Mouse (Mus musculus) mouse embryonic stem cell (cell line): ENCODE results near the gene Erlin1.

Experiments used
- in situ Hi-C, 2 experiments: fragments of 300-500 bp; cut with MboI; formaldehyde crosslinking; loops; 1 replicate in 1 of 2; 3 replicates in 1 of 2; pipeline ENCODE4 v1.14.3; 2019 to 2020; ENCODE audit warnings: low sequenced_read_pairs in 2 of 2, low pct_unique_long_range_greater_than_20kb in 1 of 2, mixed read lengths in 1 of 2; ENCODE audit not compliant: unreplicated experiment in 1 of 2

The Erlin1 gene

DNA sequence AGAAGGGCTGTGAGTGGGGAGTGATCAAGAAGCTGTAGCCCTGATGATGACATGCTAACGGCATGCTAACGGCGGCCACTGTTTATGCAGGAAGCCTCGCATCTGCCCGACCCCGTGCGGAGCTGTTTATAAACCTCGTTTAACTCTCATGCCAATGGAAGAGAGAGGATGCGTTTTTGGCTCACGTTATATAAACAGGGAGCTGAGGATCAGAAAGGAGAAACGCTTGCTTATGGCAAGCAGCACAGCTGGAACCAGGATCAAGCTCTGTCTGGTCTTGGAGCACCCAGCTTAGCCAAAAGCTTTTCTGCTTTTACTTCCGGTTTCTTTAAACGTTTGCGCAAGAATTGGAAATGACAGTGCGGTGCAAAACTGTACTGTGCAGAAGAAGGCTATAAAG, 60.8 kb downstream of the Erlin1 start:
- in situ Hi-C loops = no loop called here

DNA sequence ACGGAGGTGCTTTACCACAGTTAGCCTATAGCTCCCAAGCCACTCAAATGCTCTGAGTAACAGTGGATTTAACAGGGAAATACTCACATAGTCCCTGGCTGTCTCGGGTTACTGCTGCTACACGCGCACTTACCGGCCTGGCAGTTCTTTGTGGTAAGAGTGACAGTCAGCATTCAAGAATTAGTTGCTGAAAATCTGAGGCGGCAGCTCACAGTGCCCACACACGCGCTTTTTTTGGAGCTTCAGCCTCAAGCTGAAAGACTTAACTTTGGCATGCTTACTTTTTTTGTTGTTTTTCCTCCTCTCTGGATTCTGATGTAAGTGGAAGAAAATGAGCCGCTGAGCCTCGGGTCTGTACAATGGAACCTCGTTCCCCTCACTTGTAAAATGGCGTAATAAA, 62.4 kb downstream of the Erlin1 start:
- in situ Hi-C loops = no loop called here

DNA sequence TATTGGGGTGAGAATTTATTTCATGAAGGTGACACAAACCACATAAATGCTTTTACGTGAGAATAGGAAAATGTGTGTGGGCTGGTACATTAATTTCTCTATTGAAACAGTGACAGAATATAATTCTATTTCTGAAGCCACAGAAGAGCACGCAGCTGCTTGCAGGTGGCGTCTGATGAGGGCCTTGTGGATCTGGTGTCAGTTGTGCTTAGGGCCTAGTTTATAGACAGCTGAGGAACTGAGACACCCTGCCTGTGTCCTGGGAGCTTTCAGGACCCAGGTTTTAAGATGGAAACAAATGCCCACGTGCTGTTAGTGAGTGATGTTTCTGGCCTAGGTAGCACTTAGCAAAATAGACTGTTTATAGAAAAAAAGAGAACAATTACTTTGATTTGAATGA, 64.6 kb downstream of the Erlin1 start:
- in situ Hi-C loops = no loop called here

DNA sequence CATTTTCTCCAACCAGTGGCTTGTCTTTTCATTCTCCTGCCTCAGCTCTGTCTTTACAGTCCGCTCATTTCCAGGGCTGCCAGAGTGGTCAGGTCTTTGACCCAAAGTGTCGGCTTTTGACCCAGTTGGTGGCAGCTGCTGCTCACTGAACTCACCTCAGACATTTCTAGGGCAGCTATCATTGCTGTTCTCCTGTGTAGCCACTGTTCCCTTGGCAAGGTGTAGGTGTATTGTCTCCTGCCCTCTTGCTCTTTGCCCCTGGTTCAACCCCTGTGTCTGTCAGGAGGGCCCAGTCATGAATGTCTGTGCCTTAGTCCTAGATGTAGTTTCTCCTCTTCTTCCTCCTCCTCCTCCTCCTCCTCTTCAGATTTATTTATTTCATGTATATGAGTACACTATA, 65.3 kb downstream of the Erlin1 start:
- in situ Hi-C loops = no loop called here

DNA sequence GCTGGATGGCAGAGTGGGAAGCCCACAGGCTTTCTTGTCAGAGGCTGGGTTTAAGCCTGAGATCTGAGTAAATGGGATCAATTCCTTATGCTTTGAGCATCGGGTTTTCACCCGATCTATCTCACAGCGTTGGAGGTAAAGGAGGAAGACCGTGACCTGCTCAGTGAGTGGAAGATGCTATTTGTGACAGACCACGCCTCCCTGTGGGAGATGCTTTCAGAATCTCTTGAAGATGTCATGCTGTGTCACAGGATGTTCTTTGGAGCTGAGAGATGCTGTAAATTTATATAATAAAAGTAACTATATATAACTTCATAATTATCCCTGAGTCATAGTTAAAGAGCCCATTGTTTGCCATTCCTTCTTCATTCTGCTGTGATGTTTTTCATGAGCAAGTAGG, 68.9 kb downstream of the Erlin1 start:
- in situ Hi-C loops = no loop called here

DNA sequence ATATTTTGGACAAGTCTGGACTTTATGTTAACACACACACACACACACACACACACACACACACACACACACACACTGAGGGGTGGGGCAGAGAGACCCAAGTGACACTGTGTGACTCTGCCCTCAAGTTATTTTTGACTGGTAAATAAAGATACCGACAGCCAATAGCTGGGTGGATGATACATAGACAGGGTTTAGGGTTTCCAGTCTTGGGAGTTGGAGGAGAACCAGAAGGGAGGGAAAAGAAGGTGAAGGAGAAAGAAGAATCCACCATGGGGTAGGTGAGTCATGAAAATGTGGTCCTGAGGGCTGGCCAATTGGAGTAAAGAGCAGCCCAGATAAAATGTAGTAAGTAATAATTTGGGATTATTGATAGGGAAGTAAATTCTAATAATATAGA, 69.5 kb downstream of the Erlin1 start:
- in situ Hi-C loops = no loop called here

DNA sequence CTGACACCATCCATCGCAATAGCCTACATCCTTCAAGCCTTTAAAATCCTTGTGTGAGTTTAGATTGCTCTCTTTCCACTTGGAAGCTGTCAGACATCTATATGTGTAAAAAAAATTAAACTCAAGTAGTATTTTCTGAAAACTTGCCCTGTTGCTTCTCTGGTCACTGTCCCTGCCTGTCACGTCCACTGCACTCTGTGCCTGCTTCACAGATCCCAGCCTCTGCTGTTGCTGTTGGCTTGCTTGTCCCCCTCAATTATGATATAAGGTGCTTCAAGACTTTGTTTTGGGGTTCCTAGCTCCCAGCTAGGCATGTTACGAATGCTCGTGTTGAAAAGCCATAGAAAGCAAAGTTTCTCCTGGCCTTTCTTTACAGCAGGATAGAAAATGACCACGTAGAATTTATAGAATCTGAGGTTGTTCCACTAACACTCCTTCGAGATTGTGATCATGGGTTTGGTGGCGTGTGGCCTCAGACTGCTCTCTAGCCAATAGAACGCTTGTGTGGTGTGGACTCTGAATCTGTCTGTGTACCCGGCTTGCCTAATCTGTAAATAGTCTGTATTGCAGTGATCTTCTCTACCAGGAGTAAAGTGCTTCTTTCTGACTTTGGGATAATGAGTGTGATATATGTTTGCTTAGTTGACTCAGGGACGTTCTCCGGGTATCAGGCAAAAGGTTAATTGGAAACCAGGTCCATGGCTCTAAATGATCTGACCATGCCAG, 70.6 kb downstream of the Erlin1 start:
- in situ Hi-C loops = no loop called here

DNA sequence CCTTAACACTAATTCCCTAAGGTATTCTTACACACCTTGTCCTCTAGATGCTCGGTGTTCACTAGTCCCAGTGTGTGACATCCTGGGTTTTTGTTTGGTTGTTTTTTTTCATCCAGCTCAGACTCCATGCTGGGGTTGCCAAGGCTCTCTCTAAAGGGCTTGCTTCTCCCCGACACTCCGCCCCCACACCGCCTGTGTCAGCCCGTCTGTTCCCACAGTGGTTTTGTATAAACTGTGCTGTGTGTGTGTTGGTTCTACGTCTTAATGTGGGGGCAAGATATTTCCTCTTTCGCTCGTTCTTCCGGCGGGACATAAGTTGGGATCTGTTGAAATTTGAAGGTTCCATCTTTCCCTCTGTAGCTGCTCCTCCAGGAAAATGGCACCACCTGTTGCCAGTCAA, 71.5 kb downstream of the Erlin1 start:
- in situ Hi-C loops = no loop called here

DNA sequence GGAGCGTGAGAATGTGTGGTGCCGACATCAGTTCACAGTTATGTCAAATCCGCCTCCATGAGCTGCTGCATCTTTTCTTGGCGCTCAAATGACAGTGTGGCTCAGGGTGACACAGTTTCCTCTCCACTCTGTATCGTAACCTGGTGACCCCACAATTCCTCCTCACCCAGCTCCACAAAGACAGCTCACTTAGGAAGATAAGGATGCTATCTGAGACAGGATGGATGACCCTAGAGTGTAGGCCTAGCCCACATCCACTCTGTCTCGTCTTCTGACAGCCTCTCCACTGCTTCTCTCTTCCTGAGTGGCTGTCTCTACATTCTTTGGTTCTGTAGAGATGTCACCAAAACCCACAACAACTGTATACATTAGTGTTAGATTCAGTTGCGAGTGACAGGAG, 74.2 kb downstream of the Erlin1 start:
- in situ Hi-C loops = no loop called here

DNA sequence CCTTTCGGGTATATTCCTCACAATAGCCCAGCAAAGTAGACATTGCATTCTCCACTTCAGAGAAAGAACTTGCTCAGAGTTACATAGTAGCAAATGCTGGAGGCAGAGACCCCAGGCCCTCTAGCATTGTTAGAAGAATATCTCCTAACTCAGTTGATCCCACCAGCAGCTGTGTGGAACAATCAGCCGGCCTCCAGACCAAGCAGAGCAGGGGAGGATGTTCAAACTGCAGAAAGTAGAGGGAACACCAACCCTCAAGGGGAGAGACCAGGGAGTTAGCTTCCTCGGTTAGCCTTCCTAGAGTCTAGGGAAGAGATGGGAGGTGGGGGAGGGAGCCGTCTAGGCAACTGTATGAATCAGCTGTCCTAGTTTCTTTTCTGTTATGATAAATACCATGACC, 77.1 kb downstream of the Erlin1 start:
- in situ Hi-C loops = no loop called here

DNA sequence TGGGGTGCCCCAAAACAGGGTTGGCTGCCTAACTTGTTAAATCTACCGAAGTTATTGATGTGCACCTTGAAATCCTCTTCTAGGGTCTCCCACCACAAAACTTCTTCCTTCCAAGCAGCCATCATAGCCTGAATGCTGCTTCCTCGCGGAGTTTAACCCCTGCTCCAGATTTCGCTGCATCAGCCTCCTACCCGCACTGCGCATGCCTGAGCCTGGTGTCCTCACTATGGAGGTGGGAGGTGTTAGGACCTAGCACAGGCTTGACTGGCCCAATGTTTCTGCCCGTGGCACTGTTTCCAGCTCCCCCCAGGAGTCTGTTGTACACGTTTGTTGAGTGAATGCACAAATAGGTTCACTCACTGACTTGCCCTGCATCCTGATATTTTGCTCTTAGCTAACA, 79.2 kb downstream of the Erlin1 start:
- in situ Hi-C loops = no loop called here

DNA sequence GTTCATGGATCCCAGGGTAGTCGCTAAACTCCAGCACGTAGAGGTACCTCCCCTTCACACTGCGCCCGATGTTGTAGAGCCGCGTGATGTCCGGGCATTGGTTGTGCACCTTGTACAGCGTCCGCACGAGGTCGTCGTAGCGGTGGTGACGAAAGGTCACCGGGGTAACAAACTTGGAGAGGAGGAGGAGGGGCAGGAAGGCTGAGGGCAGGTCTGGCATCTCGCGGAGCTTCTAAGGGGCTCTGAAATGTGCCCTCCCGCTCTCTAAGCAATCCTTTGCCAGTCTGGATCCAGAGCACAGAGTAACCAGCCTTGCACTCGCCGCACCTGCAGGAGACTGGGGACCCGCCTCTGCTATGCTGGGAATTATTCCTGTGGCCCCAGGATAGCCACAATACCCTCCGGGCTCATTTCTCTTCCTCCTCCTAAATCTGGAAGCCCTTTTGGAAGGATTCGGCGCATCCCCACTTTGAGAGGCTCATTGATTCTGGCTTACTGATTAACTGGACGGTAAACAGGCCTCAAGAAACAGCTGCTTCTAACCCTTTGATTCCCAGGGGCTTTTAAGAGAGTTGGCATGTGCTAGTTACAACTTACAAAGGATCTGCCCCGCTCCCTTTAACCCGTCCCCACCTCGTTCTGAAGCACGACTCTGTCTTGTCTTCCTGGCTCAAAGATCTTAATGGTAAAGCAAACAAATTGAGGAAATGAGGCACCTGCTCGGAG, 83.4 kb downstream of the Erlin1 start, which contains the start of gene Cpn1:
Gene Cpn1, minus strand, starts transcription at position 488 of the 726 bp plus-strand sequence.
- in situ Hi-C loops = no loop called here
